Mouse (Mus musculus) stomach, postnatal 0 days (tissue): ENCODE data around the gene Skap2.

Source experiments
- CTCF ChIP-seq: IDR thresholded peaks from 2 replicates; pipeline ENCODE4 v1.5.1; 2016; ENCODE audit warnings: antibody characterized with exemption, low read depth, mild to moderate bottlenecking, moderate library complexity
- EP300 ChIP-seq: optimal IDR thresholded peaks from 2 replicates; pipeline ENCODE3; 2016; ENCODE audit warnings: antibody characterized with exemption

- TF ChIP-seq CTCF, result no peak
- no peak for TF ChIP-seq EP300
Observed at GRCm38 (mm10) chr6:51849561-51849960, 162.8 kb downstream of the Skap2 start.
